Mouse (Mus musculus) CH12.LX (cell line): ENCODE measurements around the gene Entpd2. TPM values are rescaled to one million over a fixed set of nuclear protein-coding genes. Genes with fewer than 3 reads are reported as not detected.

ENCODE experiments used
- DNase-seq: peaks from one replicate; pipeline ENCODE4 v3.0.0-alpha.2; 2013; ENCODE audit errors: extremely low read depth
- H3K27ac ChIP-seq: 2 replicates; pipeline ENCODE4 v1.5.1; 2012; ENCODE audit warnings: low read depth, mild to moderate bottlenecking, control low read depth, moderate library complexity; ENCODE audit not compliant: insufficient read depth
- H3K27me3 ChIP-seq: replicated peaks from 2 replicates; pipeline ENCODE3; 2012; ENCODE audit warnings: inconsistent platforms
- H3K36me3 ChIP-seq, 2 experiments: replicated peaks in 1 of 2; 2 replicates each; pipeline versions ENCODE3 to v1.6.1; 2012; ENCODE audit warnings: inconsistent platforms in 1 of 2, low read length in 1 of 2, mild to moderate bottlenecking in 1 of 2, mixed read lengths in 1 of 2, moderate library complexity in 1 of 2; ENCODE audit not compliant: control insufficient read depth in 1 of 2, insufficient read depth in 1 of 2
- H3K4me1 ChIP-seq, 2 experiments: 2 replicates each; pipeline ENCODE4 v1.6.1; 2012; ENCODE audit warnings: inconsistent platforms in 1 of 2, moderate library complexity in 1 of 2; ENCODE audit not compliant: insufficient read depth in 2 of 2, control insufficient read depth in 1 of 2
- H3K4me2 ChIP-seq: 2 replicates; pipeline ENCODE4 v1.6.1; 2012; ENCODE audit warnings: low read depth, mild to moderate bottlenecking, control low read depth; ENCODE audit not compliant: poor library complexity, insufficient read depth, severe bottlenecking
- H3K4me3 ChIP-seq, 3 experiments: fragments of 150-350 bp in 1 of 3; sonication (generic) in 1 of 3; replicated peaks in 1 of 3; 2 replicates each; pipeline versions ENCODE3 to v1.5.1; 2011 to 2012; ENCODE audit warnings: low read depth in 2 of 3, low read length in 2 of 3, mild to moderate bottlenecking in 2 of 3, moderate library complexity in 2 of 3, control low read depth in 1 of 3, improper control_type of control experiment in 1 of 3, inconsistent platforms in 1 of 3, mixed read lengths in 1 of 3; ENCODE audit not compliant: poor library complexity in 1 of 3
- H3K79me2 ChIP-seq: replicated peaks from 2 replicates; pipeline ENCODE4 v1.6.1; 2012; ENCODE audit warnings: mild to moderate bottlenecking, moderate library complexity; ENCODE audit not compliant: control insufficient read depth, poor library complexity, insufficient read depth, severe bottlenecking; ENCODE audit errors: extremely low read depth
- H3K9ac ChIP-seq: 2 replicates; pipeline ENCODE4 v1.6.1; 2012; ENCODE audit warnings: low read depth, mild to moderate bottlenecking, control low read depth, moderate library complexity; ENCODE audit not compliant: insufficient read depth
- H3K9me3 ChIP-seq: replicated peaks from 2 replicates; pipeline ENCODE3; 2012; ENCODE audit warnings: low read length, inconsistent platforms, mixed read lengths
- BHLHE40 ChIP-seq: IDR thresholded peaks from 2 replicates; pipeline ENCODE4 v1.6.1; 2011; ENCODE audit warnings: mild to moderate bottlenecking, low read depth, low read length, improper control_type of control experiment
- CHD2 ChIP-seq: IDR thresholded peaks from 2 replicates; pipeline ENCODE4 v1.6.1; 2011; ENCODE audit warnings: low read length, improper control_type of control experiment
- CTCF ChIP-seq, 2 experiments: IDR thresholded peaks in 1 of 2; conservative IDR thresholded peaks in 1 of 2; 2 replicates each; pipeline ENCODE4 v1.5.1; 2011 to 2012; ENCODE audit warnings: low read depth in 2 of 2, low read length in 2 of 2, improper control_type of control experiment in 1 of 2, inconsistent platforms in 1 of 2, mild to moderate bottlenecking in 1 of 2, moderate library complexity in 1 of 2
- ETS1 ChIP-seq: conservative IDR thresholded peaks from 2 replicates; pipeline ENCODE4 v1.6.1; 2012; ENCODE audit warnings: low read depth, mild to moderate bottlenecking, inconsistent platforms, low read length, improper control_type of control experiment, moderate library complexity
- HCFC1 ChIP-seq: IDR thresholded peaks from 2 replicates; pipeline ENCODE4 v1.6.1; 2012; ENCODE audit warnings: low read depth, mild to moderate bottlenecking, inconsistent platforms, low read length, improper control_type of control experiment
- IRF4 ChIP-seq: IDR thresholded peaks from 2 replicates; pipeline ENCODE4 v1.6.1; 2014; ENCODE audit warnings: low read depth, mild to moderate bottlenecking, inconsistent platforms, low read length, improper control_type of control experiment
- MAX ChIP-seq: IDR thresholded peaks from 2 replicates; pipeline ENCODE4 v1.6.1; 2011; ENCODE audit warnings: low read length, improper control_type of control experiment
- MAZ ChIP-seq: IDR thresholded peaks from 2 replicates; pipeline ENCODE4 v1.6.1; 2012; ENCODE audit warnings: low read depth, mild to moderate bottlenecking, inconsistent platforms, low read length, improper control_type of control experiment, moderate library complexity
- MXI1 ChIP-seq: IDR thresholded peaks from 2 replicates; pipeline ENCODE4 v1.6.1; 2011; ENCODE audit warnings: mild to moderate bottlenecking, low read depth, low read length, improper control_type of control experiment
- MYC ChIP-seq: IDR thresholded peaks from 2 replicates; pipeline ENCODE4 v1.6.1; 2011; ENCODE audit warnings: low read depth, mild to moderate bottlenecking, improper control_type of control experiment, low read length
- NELFE ChIP-seq: IDR thresholded peaks from 2 replicates; pipeline ENCODE4 v1.6.1; 2011; ENCODE audit warnings: low read depth, low read length, improper control_type of control experiment
- PAX5 ChIP-seq: IDR thresholded peaks from 2 replicates; pipeline ENCODE4 v1.6.1; 2012; ENCODE audit warnings: low read length, inconsistent platforms, mixed read lengths
- POLR2A ChIP-seq: IDR thresholded peaks from 2 replicates; pipeline ENCODE4 v1.6.1; 2011; ENCODE audit warnings: low read depth, mild to moderate bottlenecking, improper control_type of control experiment, low read length
- RCOR1 ChIP-seq: conservative IDR thresholded peaks from 2 replicates; pipeline ENCODE4 v1.6.1; 2012; ENCODE audit warnings: low read depth, mild to moderate bottlenecking, inconsistent platforms, low read length, improper control_type of control experiment
- SIN3A ChIP-seq: IDR thresholded peaks from 2 replicates; pipeline ENCODE4 v1.6.1; 2012; ENCODE audit warnings: low read length, improper control_type of control experiment, inconsistent platforms
- TBP ChIP-seq: conservative IDR thresholded peaks from 2 replicates; pipeline ENCODE4 v1.6.1; 2011; ENCODE audit warnings: low read depth, low read length, improper control_type of control experiment
- TCF12 ChIP-seq: IDR thresholded peaks from 2 replicates; pipeline ENCODE4 v1.6.1; 2014; ENCODE audit warnings: low read depth, mild to moderate bottlenecking, inconsistent platforms, low read length, improper control_type of control experiment
- UBTF ChIP-seq: IDR thresholded peaks from 2 replicates; pipeline ENCODE4 v1.6.1; 2012; ENCODE audit warnings: low read depth, mild to moderate bottlenecking, inconsistent platforms, low read length, improper control_type of control experiment, moderate library complexity
- USF1 ChIP-seq: IDR thresholded peaks from 2 replicates; pipeline ENCODE4 v1.6.1; 2014; ENCODE audit warnings: low read depth, mild to moderate bottlenecking, inconsistent platforms, low read length, improper control_type of control experiment
- USF2 ChIP-seq: conservative IDR thresholded peaks from 2 replicates; pipeline ENCODE4 v1.6.1; 2011; ENCODE audit warnings: low read depth, low read length, improper control_type of control experiment
- ZC3H11A ChIP-seq: IDR thresholded peaks from 2 replicates; pipeline ENCODE4 v1.6.1; 2012; ENCODE audit warnings: low read depth, mild to moderate bottlenecking, inconsistent platforms, low read length, improper control_type of control experiment
- ZKSCAN1 ChIP-seq: IDR thresholded peaks from 2 replicates; pipeline ENCODE4 v1.6.1; 2012; ENCODE audit warnings: low read depth, inconsistent platforms, low read length, improper control_type of control experiment, borderline replicate concordance
- ZMIZ1 ChIP-seq: IDR thresholded peaks from 2 replicates; pipeline ENCODE4 v1.6.1; 2012; ENCODE audit warnings: low read depth, mild to moderate bottlenecking, inconsistent platforms, low read length, improper control_type of control experiment
- ZNF384 ChIP-seq: IDR thresholded peaks from 2 replicates; pipeline ENCODE4 v1.6.1; 2012; ENCODE audit warnings: low read depth, low read length, improper control_type of control experiment, inconsistent platforms
- dilution Hi-C: fragments of 300-500 bp; cut with MboI; formaldehyde crosslinking; loops from 2 replicates; pipeline ENCODE4 v1.14.3; 2020; ENCODE audit warnings: low sequenced_read_pairs; ENCODE audit not compliant: extremely low pct_unique_long_range_greater_than_20kb, extremely low pct_ligation_motif_present
- in situ Hi-C: fragments of 300-500 bp; cut with MboI; formaldehyde crosslinking; loops from 3 replicates; pipeline ENCODE4 v1.14.3; 2019; ENCODE audit warnings: low sequenced_read_pairs, low pct_ligation_motif_present, low pct_unique_long_range_greater_than_20kb, mixed read lengths
- polyA plus RNA-seq: library from polyadenylated mRNA; unstranded; fragments of >175 nt; gene quantifications from 2 replicates; pipeline ENCODE4 v1.2.1, GENCODE M21; 2012; ENCODE audit warnings: low read depth; ENCODE audit not compliant: insufficient read length
- total RNA-seq, 2 experiments: library from RNA; depleted of rRNA; stranded (reverse); fragments of 300-350 nt in 1 of 2; fragments of >200 nt in 1 of 2; gene quantifications; 2 replicates each; pipeline ENCODE4 v1.2.3; 2012 to 2014

The Entpd2 gene
- total and polyA plus RNA-seq, 3 experiments = not detected

DNA sequence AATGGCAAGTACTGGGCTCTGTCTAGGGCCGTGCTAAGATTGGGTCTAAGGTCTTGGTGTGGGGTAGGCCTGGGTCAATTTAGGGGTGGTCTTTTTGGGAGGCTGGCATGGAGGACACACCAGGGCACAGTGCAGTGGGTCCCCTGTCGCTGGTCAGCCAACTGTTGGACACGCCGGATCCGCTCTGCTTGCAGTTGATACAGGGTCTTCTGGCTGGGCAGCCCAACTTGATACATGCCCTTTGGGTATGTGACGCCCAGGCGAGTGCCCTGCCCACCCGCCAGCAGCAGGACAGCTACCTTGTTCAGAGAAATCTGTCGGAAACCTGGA is 30.9 kb upstream of the Entpd2 start:
- Histone ChIP-seq H3K9me3 (no peaks in the 10 kb centered on the region), H3K4me3 (peak overlapping the region; percentile 60 to 80 (median 69)), H3K79me2 (no peaks in the 10 kb centered on the region), H3K9ac (peak overlapping the region; percentile 71; the same call in 1 of the 2 replicates), H3K27me3 (peaks cover 22% of the 10 kb centered on the region), H3K4me2 (peak overlapping the region; percentile 88; the same call in 1 of the 2 replicates), H3K36me3 (peaks cover 20 to 47% of the 10 kb centered on the region in 2 experiments), H3K27ac (no peak overlapping the region), H3K4me1 (peaks cover 7 to 11% of the 10 kb centered on the region in 2 experiments; a peak in 3 of 4 replicates)
- DNase-seq = no peak
- dilution Hi-C loops (no loop called here), in situ Hi-C loops (loop anchor here (5.0 kb wide), 1 partner anchor 38 kb away; no protein-coding TSS in a partner anchor)
- TF ChIP-seq MAX = no peak
- TF ChIP-seq ZC3H11A = no peak
- TF ChIP-seq CHD2 = no peak
- no peak for TF ChIP-seq ZKSCAN1
- TF ChIP-seq IRF4 = no peak
- no peak for TF ChIP-seq TBP
- TF ChIP-seq POLR2A = no peak
- TF ChIP-seq HCFC1 = no peak
- no peak for TF ChIP-seq MYC
- no peak for TF ChIP-seq PAX5

DNA sequence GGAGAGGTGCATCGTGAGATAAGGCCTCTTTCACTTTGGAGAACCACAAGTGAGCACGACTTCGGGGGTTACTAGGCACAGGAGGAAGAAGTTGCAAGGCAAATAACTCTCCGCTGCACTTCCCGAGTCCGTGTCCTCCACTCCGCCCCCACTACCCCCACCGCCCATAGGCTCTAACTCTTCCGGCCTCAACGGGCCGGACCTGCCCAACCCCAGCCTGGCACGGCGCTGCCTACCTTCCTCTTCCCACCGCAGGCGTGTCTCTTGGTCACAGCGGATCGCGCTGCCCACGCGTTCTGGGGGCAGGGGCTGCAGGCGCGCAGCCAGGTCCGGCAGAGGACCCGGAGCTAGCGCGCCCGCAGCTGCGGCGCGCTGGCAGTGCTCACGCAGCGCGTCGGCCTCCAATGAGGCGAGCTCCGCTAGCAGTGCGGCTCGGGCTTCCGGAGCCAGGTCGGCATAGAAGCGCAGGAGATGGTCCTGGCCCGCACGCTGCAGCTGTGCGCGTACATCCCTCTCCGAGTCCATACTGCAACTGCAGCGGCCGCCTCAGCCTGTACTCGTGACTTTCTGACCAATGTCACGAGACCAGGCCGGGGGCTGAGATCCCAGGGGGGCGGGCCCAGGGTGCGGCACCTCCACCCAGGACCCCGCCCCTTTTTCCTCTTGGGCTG is 30.4 kb upstream of the Entpd2 start, which contains the start of gene Uap1l1:
Gene Uap1l1, minus strand, starts transcription at position 592 of the 671 bp plus-strand sequence.
- no peaks in the 10 kb centered on the region for H3K79me2 ChIP-seq

More for the DNA sequence above, 30.4 kb upstream of the Entpd2 start, which contains the start of gene Uap1l1:
- Histone ChIP-seq H3K4me3 (peak within 1 kb of the TSS; percentile 60 to 80 (median 69)), H3K36me3 (peaks cover 20 to 42% of the 10 kb centered on the region in 2 experiments), H3K27me3 (peaks cover 27% of the 10 kb centered on the region), H3K9ac (peak within 1 kb of the TSS; percentile 71), H3K4me1 (peaks cover 7 to 12% of the 10 kb centered on the region in 2 experiments; a peak in 3 of 4 replicates), H3K27ac (peak within 1 kb of the TSS; percentile 27; the same call in 1 of the 2 replicates), H3K9me3 (no peaks in the 10 kb centered on the region), H3K4me2 (peak within 1 kb of the TSS; percentile 88)
- in situ Hi-C loops = loop anchor here (5.0 kb wide), 1 partner anchor 37 kb away; no protein-coding TSS in a partner anchor
- dilution Hi-C loops = no loop called here
- peak; percentile 75 for DNase-seq
- TF ChIP-seq UBTF = peak; percentile 38; the same call in 1 of the 2 replicates
- TF ChIP-seq USF1 = peak; percentile 51
- peak; percentile 74 for TF ChIP-seq POLR2A
- TF ChIP-seq ZNF384 = no peak
- no peak for TF ChIP-seq CTCF (conservative IDR thresholded peaks at IDR 0.05 in 1 of 2, IDR thresholded peaks at IDR 0.05 in 1 of 2; ENCODE audit: low read depth in 2 of 2, low read length in 2 of 2)
- TF ChIP-seq MAZ = 0 out of 2 replicates have a peak, but pooled peaks have one; percentile 13
- TF ChIP-seq ZMIZ1 = no peak
- TF ChIP-seq SIN3A = peak; percentile 41; the same call in 1 of the 2 replicates
- no peak for TF ChIP-seq USF2
- 0 out of 2 replicates have a peak, but pooled peaks have one; percentile 40 for TF ChIP-seq CHD2
- peak; percentile 73; the same call in 1 of the 2 replicates for TF ChIP-seq TCF12
- TF ChIP-seq NELFE = peak; percentile 40
- TF ChIP-seq TBP = no peak
- TF ChIP-seq BHLHE40 = peak; percentile 98
- TF ChIP-seq ETS1 = peak; percentile 47; the same call in 1 of the 2 replicates
- TF ChIP-seq MAX = no peak
- TF ChIP-seq ZC3H11A = no peak
- peak; percentile 61 for TF ChIP-seq MXI1
- TF ChIP-seq RCOR1 = no peak
